ENCODE assay signal across 24 mouse cellular contexts in genomic region chr5:136375350-136375749, GRCm38 (mm10).
DNase-seq lines count a peak whose midpoint lies in the region; ATAC-seq lines count a peak whose summit lies in the region.
"Had no signal": no experiment of that assay in that cellular context is flagged by ENCODE, and none has a peak within 500 bp of the region (broad histone marks: within the 10 kb centered on the region; RNA-seq: fewer than 3 reads in every experiment).

No protein-coding gene starts in this region.

- DNase-seq in heart, adult 11 months = no peak
- no peak for DNase-seq in heart, postnatal 25 days (ENCODE audit: low spot score)
- no peak for DNase-seq in midbrain, embryonic 11.5 days (ENCODE audit: low spot score, missing footprints)
- DNase-seq: adrenal gland, postnatal 10 days; cerebellum, adult 8-10 months; cerebellum, postnatal 25 days; gastrocnemius, postnatal 36 days; kidney, adult 9 months; kidney, postnatal 10 days; right cerebral cortex, postnatal 4 days; thymus, postnatal 4 days had no signal

- peaks cover 16% of the 10 kb centered on the region for H3K4me1 ChIP-seq in heart, embryonic 11.5 days (ENCODE audit: control insufficient read depth, insufficient read depth, low read length)
- H3K4me1 ChIP-seq in heart, embryonic 16.5 days (ENCODE audit: control insufficient read depth, insufficient read depth, low read length) = peaks cover 26% of the 10 kb centered on the region
- H3K4me1 ChIP-seq in midbrain, embryonic 13.5 days (replicated peaks) = peaks cover 28% of the 10 kb centered on the region
- peaks cover 2% of the 10 kb centered on the region; the same call in 1 of the 2 replicates for H3K4me1 ChIP-seq in midbrain, embryonic 11.5 days (ENCODE audit: control insufficient read depth, insufficient read depth, low read length)
- peaks cover 18% of the 10 kb centered on the region; the same call in 1 of the 2 replicates for H3K4me1 ChIP-seq in intestine, embryonic 16.5 days (ENCODE audit: control insufficient read depth, insufficient read depth, low read length)
- peaks cover 6% of the 10 kb centered on the region for H3K4me1 ChIP-seq in forebrain, embryonic 16.5 days (replicated peaks; ENCODE audit: control insufficient read depth, insufficient read depth, low read length)
- H3K4me1 ChIP-seq: hindbrain, embryonic 10.5 days; lung, embryonic 15.5 days had no signal

- H3K4me3 ChIP-seq in heart, embryonic 11.5 days (ENCODE audit: low read depth, low read length) = no peak overlapping the region
- no peak overlapping the region for H3K4me3 ChIP-seq in heart, embryonic 16.5 days (ENCODE audit: low read length)
- no peak overlapping the region for H3K4me3 ChIP-seq in midbrain, embryonic 13.5 days (replicated peaks)
- no peak overlapping the region for H3K4me3 ChIP-seq in midbrain, embryonic 11.5 days (ENCODE audit: low read depth, low read length)
- no peak overlapping the region for H3K4me3 ChIP-seq in intestine, embryonic 16.5 days (ENCODE audit: low read length)
- no peak overlapping the region for H3K4me3 ChIP-seq in forebrain, embryonic 16.5 days (replicated peaks; ENCODE audit: low read length)
- H3K4me3 ChIP-seq: hindbrain, embryonic 10.5 days; hindbrain, embryonic 15.5 days; lung, embryonic 15.5 days; midbrain, embryonic 10.5 days had no signal

- 48% methylated on average over 3 of the region's 3 CpGs for WGBS in heart, embryonic 11.5 days (ENCODE audit: insufficient replicate concordance)
- WGBS in heart, embryonic 16.5 days = 36% methylated on average over 3 of the region's 3 CpGs
- WGBS in midbrain, embryonic 13.5 days = 53% methylated on average over 3 of the region's 3 CpGs
- WGBS in midbrain, embryonic 11.5 days = 76% methylated on average over 3 of the region's 3 CpGs
- 60% methylated on average over 3 of the region's 3 CpGs for WGBS in intestine, embryonic 16.5 days
- WGBS in forebrain, embryonic 16.5 days = 63% methylated on average over 3 of the region's 3 CpGs

- H3K27ac ChIP-seq in heart, embryonic 11.5 days (ENCODE audit: low read depth, low read length) = peak overlapping the region; percentile 57
- H3K27ac ChIP-seq in heart, embryonic 16.5 days (ENCODE audit: low read length) = peak overlapping the region; percentile 89
- H3K27ac ChIP-seq in midbrain, embryonic 13.5 days = peak overlapping the region; percentile 27; the same call in 1 of the 2 replicates
- H3K27ac ChIP-seq in midbrain, embryonic 11.5 days (ENCODE audit: low read depth, low read length) = no peak overlapping the region; the same call in 1 of the 2 replicates
- H3K27ac ChIP-seq in intestine, embryonic 16.5 days (ENCODE audit: low read length) = no peak overlapping the region
- no peak overlapping the region for H3K27ac ChIP-seq in forebrain, embryonic 16.5 days (ENCODE audit: low read length)
- H3K27ac ChIP-seq: hindbrain, embryonic 10.5 days; hindbrain, embryonic 15.5 days; lung, embryonic 15.5 days; midbrain, embryonic 10.5 days had no signal

- H3K27me3 ChIP-seq in heart, embryonic 11.5 days (ENCODE audit: control insufficient read depth, insufficient read depth, low read length) = no peaks in the 10 kb centered on the region
- H3K27me3 ChIP-seq in heart, embryonic 16.5 days (ENCODE audit: control insufficient read depth, insufficient read depth, low read length) = no peaks in the 10 kb centered on the region
- no peaks in the 10 kb centered on the region for H3K27me3 ChIP-seq in midbrain, embryonic 13.5 days
- H3K27me3 ChIP-seq in midbrain, embryonic 11.5 days (ENCODE audit: control insufficient read depth, insufficient read depth, low read length) = no peaks in the 10 kb centered on the region
- no peaks in the 10 kb centered on the region for H3K27me3 ChIP-seq in intestine, embryonic 16.5 days (replicated peaks; ENCODE audit: control insufficient read depth, insufficient read depth, low read length)
- H3K27me3 ChIP-seq in forebrain, embryonic 16.5 days (replicated peaks; ENCODE audit: control insufficient read depth, insufficient read depth, low read length) = no peaks in the 10 kb centered on the region
- H3K27me3 ChIP-seq: hindbrain, embryonic 15.5 days; lung, embryonic 15.5 days; Patski had no signal

- intact Hi-C loops in heart, postnatal 25 days (cut with DNase I) = no loop called here

- no peak overlapping the region for H3K9ac ChIP-seq in heart, embryonic 11.5 days (ENCODE audit: low read depth, low read length)
- H3K9ac ChIP-seq in heart, embryonic 16.5 days (ENCODE audit: low read length) = no peak overlapping the region; the same call in 1 of the 2 replicates
- H3K9ac ChIP-seq in midbrain, embryonic 13.5 days (replicated peaks) = no peak overlapping the region
- no peak overlapping the region for H3K9ac ChIP-seq in midbrain, embryonic 11.5 days (ENCODE audit: low read length)
- H3K9ac ChIP-seq in intestine, embryonic 16.5 days (ENCODE audit: low read depth, low read length) = no peak overlapping the region
- no peak overlapping the region for H3K9ac ChIP-seq in forebrain, embryonic 16.5 days (replicated peaks; ENCODE audit: low read depth, low read length)
- H3K9ac ChIP-seq: hindbrain, embryonic 15.5 days; lung, embryonic 15.5 days had no signal

- H3K36me3 ChIP-seq in heart, embryonic 11.5 days (ENCODE audit: control insufficient read depth, insufficient read depth, low read length) = 0 out of 2 replicates have a peak, but pooled peaks cover 5% of the 10 kb centered on the region
- peaks cover 10% of the 10 kb centered on the region for H3K36me3 ChIP-seq in heart, embryonic 16.5 days (ENCODE audit: control insufficient read depth, insufficient read depth)
- H3K36me3 ChIP-seq in midbrain, embryonic 13.5 days = peaks cover 12% of the 10 kb centered on the region
- peaks cover 4% of the 10 kb centered on the region for H3K36me3 ChIP-seq in midbrain, embryonic 11.5 days (ENCODE audit: control insufficient read depth, insufficient read depth, low read length)
- peaks cover 3% of the 10 kb centered on the region; the same call in 1 of the 2 replicates for H3K36me3 ChIP-seq in intestine, embryonic 16.5 days (ENCODE audit: control insufficient read depth, insufficient read depth, low read length)
- no peaks in the 10 kb centered on the region for H3K36me3 ChIP-seq in forebrain, embryonic 16.5 days (ENCODE audit: control insufficient read depth, insufficient read depth)
- H3K36me3 ChIP-seq: hindbrain, embryonic 15.5 days had no signal

- H3K4me2 ChIP-seq in heart, embryonic 11.5 days = no peak overlapping the region
- no peak overlapping the region for H3K4me2 ChIP-seq in heart, embryonic 16.5 days (ENCODE audit: low read depth, low read length)
- no peak overlapping the region for H3K4me2 ChIP-seq in midbrain, embryonic 13.5 days (replicated peaks)
- H3K4me2 ChIP-seq in midbrain, embryonic 11.5 days = no peak overlapping the region
- H3K4me2 ChIP-seq in intestine, embryonic 16.5 days (ENCODE audit: low read depth, low read length) = no peak overlapping the region
- H3K4me2 ChIP-seq in forebrain, embryonic 16.5 days (ENCODE audit: low read length) = no peak overlapping the region
- H3K4me2 ChIP-seq: hindbrain, embryonic 15.5 days; liver, embryonic 11.5 days; lung, embryonic 15.5 days had no signal

- H3K9me3 ChIP-seq in heart, embryonic 11.5 days (replicated peaks; ENCODE audit: control insufficient read depth, low read length) = 0 out of 2 replicates have a peak, but pooled peaks cover 4% of the 10 kb centered on the region
- H3K9me3 ChIP-seq in heart, embryonic 16.5 days (replicated peaks; ENCODE audit: control insufficient read depth, low read length) = peaks cover 4% of the 10 kb centered on the region; the same call in 1 of the 2 replicates
- H3K9me3 ChIP-seq in midbrain, embryonic 13.5 days = no peaks in the 10 kb centered on the region; the same call in 1 of the 2 replicates
- H3K9me3 ChIP-seq in midbrain, embryonic 11.5 days (ENCODE audit: control insufficient read depth, low read length) = no peaks in the 10 kb centered on the region
- no peaks in the 10 kb centered on the region for H3K9me3 ChIP-seq in intestine, embryonic 16.5 days (ENCODE audit: control insufficient read depth, low read length)
- H3K9me3 ChIP-seq in forebrain, embryonic 16.5 days (ENCODE audit: control insufficient read depth, low read length) = no peaks in the 10 kb centered on the region
- H3K9me3 ChIP-seq: hindbrain, embryonic 10.5 days; hindbrain, embryonic 15.5 days; lung, embryonic 15.5 days; midbrain, embryonic 10.5 days had no signal

- ATAC-seq in heart, embryonic 11.5 days (replicated peaks; ENCODE audit: insufficient number of reproducible peaks, low FRiP score, low TSS enrichment) = 0 out of 2 replicates have a peak, but pooled peaks have one; percentile 57
- ATAC-seq in heart, embryonic 16.5 days (replicated peaks; ENCODE audit: extremely low read depth, insufficient read depth, low FRiP score) = peak; percentile 73; the same call in 1 of the 2 replicates
- ATAC-seq in midbrain, embryonic 13.5 days = no peak
- no peak for ATAC-seq in midbrain, embryonic 11.5 days (ENCODE audit: low FRiP score)
- ATAC-seq in intestine, embryonic 16.5 days = 0 out of 2 replicates have a peak, but pooled peaks have one; percentile 44
- no peak for ATAC-seq in forebrain, embryonic 16.5 days
- ATAC-seq: forebrain, embryonic 14.5 days; inflammation-experienced regulatory T-cells, adult 6 months; Patski had no signal

Comparison
In these comparisons a context has a peak if more than half of its experiments do, and no peak if none do; other contexts are left out.
1. H3K27ac ChIP-seq: peak in heart, embryonic 11.5 days (single experiment), heart, embryonic 16.5 days (single experiment) and midbrain, embryonic 13.5 days (single experiment); none in midbrain, embryonic 11.5 days (single experiment), intestine, embryonic 16.5 days (single experiment) and forebrain, embryonic 16.5 days (single experiment).
2. ATAC-seq: peak in heart, embryonic 11.5 days (single experiment), heart, embryonic 16.5 days (single experiment) and intestine, embryonic 16.5 days (single experiment); none in midbrain, embryonic 13.5 days (single experiment), midbrain, embryonic 11.5 days (single experiment) and forebrain, embryonic 16.5 days (single experiment).